ENCODE assay signal across 25 mouse cellular contexts in genomic region chr5:35578411-35578810, GRCm38 (mm10). TPM values are rescaled to one million over a fixed set of nuclear protein-coding genes. Genes with fewer than 3 reads are reported as not detected.
"Had no signal": no experiment of that assay in that cellular context is flagged by ENCODE, and none has a peak within 500 bp of the region (broad histone marks: within the 10 kb centered on the region; RNA-seq: fewer than 3 reads in every experiment).

No protein-coding gene starts in this region.

- H3K27ac ChIP-seq: gastrocnemius, adult 2 months; heart, embryonic 10.5 days; hindbrain, embryonic 10.5 days; hindbrain, embryonic 12.5 days; hindbrain, embryonic 14.5 days; intestine, embryonic 15.5 days; kidney, postnatal 0 days; layer of hippocampus, adult 2 months; left cerebral cortex, adult 2 months; limb, embryonic 10.5 days; limb, embryonic 12.5 days; liver, embryonic 13.5 days; liver, embryonic 15.5 days had no signal

- DNase-seq: gastrocnemius, adult 2 months; gastrocnemius, postnatal 10 days; gastrocnemius, postnatal 25 days; heart, adult 18-20 months; heart, postnatal 10 days; heart, postnatal 4 days; kidney, postnatal 4 days; liver; liver, embryonic 13.5 days had no signal

- H3K27me3 ChIP-seq: hindbrain, embryonic 12.5 days; intestine, embryonic 15.5 days; liver, embryonic 13.5 days; liver, embryonic 15.5 days had no signal

- ATAC-seq: hindbrain, embryonic 16.5 days; inflammation-experienced regulatory T-cells, adult 6 months; intestine, embryonic 15.5 days; intestine, postnatal 0 days had no signal

- H3K9me3 ChIP-seq: heart, embryonic 10.5 days; heart, embryonic 12.5 days; hindbrain, embryonic 10.5 days; hindbrain, embryonic 12.5 days; intestine, embryonic 15.5 days; limb, embryonic 10.5 days; limb, embryonic 12.5 days; liver, embryonic 13.5 days; liver, embryonic 15.5 days had no signal

- H3K36me3 ChIP-seq: intestine, embryonic 15.5 days had no signal

- H3K4me3 ChIP-seq: gastrocnemius, adult 2 months; heart, embryonic 10.5 days; heart, embryonic 12.5 days; hindbrain, embryonic 10.5 days; hindbrain, embryonic 12.5 days; intestine, embryonic 15.5 days; layer of hippocampus, adult 2 months; left cerebral cortex, adult 2 months; limb, embryonic 10.5 days; limb, embryonic 12.5 days; liver, embryonic 13.5 days; liver, embryonic 15.5 days had no signal

RNA-seq across cellular contexts. Expression of gene Cpz, which starts 52.9 kb away (rescaled TPM):
- total RNA-seq: granulocyte monocyte progenitor cell, adult 5-6 weeks; layer of hippocampus, adult 2 months had no signal
- polyA plus RNA-seq: inflammation-experienced regulatory T-cells, adult 6 months had no signal
